Mouse (Mus musculus): ENCODE measurements around the gene Ube2l6. TPM values are rescaled to one million over a fixed set of nuclear protein-coding genes. Genes with fewer than 3 reads are reported as not detected.
A peak's percentile ranks its signal among the peaks of the same experiment; 100 is the strongest.

The Ube2l6 gene
- polyA plus RNA-seq, 1 experiment from 2014 or later = 23.2 TPM

- Histone ChIP-seq H3K27me3 (peaks cover 48% of the 10 kb centered on the region), H3K4me3 (peak overlapping the region; percentile 60), H3K4me1 (replicated peaks) (peaks cover 21% of the 10 kb centered on the region), H3K4me2 (peak overlapping the region; percentile 100), H3K9me3 (no peaks in the 10 kb centered on the region), H3K27ac (replicated peaks) (0 out of 2 replicates have a peak overlapping the region, but pooled peaks have one; percentile 30), H3K9ac (peak overlapping the region; percentile 53), H3K36me3 (no peaks in the 10 kb centered on the region)
- 10% methylated on average over 17 of the region's 17 CpGs for WGBS
- ATAC-seq (ENCODE audit: low FRiP score, low read depth) = peak; percentile 37
These were observed 42.3 kb downstream of the Ube2l6 start for GRCm38 (mm10) chr2:84840748-84841563.

GRCm38 (mm10) chr2:84841905-84842304 lies 43.3 kb downstream of the Ube2l6 start:
- H3K27ac ChIP-seq (replicated peaks) = no peak overlapping the region
- ATAC-seq (ENCODE audit: low FRiP score, low read depth) = no peak
- no peaks in the 10 kb centered on the region for H3K36me3 ChIP-seq
- H3K9me3 ChIP-seq = no peaks in the 10 kb centered on the region
- H3K4me3 ChIP-seq = no peak overlapping the region
- H3K27me3 ChIP-seq = peaks cover 46% of the 10 kb centered on the region
- H3K4me2 ChIP-seq = no peak overlapping the region
- H3K4me1 ChIP-seq (replicated peaks) = peaks cover 21% of the 10 kb centered on the region
- no peak overlapping the region for H3K9ac ChIP-seq

GRCm38 (mm10) chr2:84843654-84844053 lies 45.0 kb downstream of the Ube2l6 start:
- Histone ChIP-seq H3K27me3 (peaks cover 29% of the 10 kb centered on the region), H3K4me2 (no peak overlapping the region), H3K27ac (replicated peaks) (no peak overlapping the region), H3K9me3 (no peaks in the 10 kb centered on the region), H3K36me3 (no peaks in the 10 kb centered on the region), H3K4me1 (replicated peaks) (peaks cover 21% of the 10 kb centered on the region), H3K4me3 (no peak overlapping the region), H3K9ac (no peak overlapping the region)
- WGBS = 88% methylated on average over 6 of the region's 6 CpGs
- ATAC-seq (ENCODE audit: low FRiP score, low read depth) = no peak

GRCm38 (mm10) chr2:84845226-84845625 lies 46.6 kb downstream of the Ube2l6 start:
- Histone ChIP-seq H3K27me3 (peaks cover 14% of the 10 kb centered on the region), H3K36me3 (no peaks in the 10 kb centered on the region), H3K27ac (replicated peaks) (no peak overlapping the region), H3K9ac (no peak overlapping the region), H3K4me2 (no peak overlapping the region), H3K4me3 (no peak overlapping the region), H3K9me3 (no peaks in the 10 kb centered on the region), H3K4me1 (replicated peaks) (peaks cover 8% of the 10 kb centered on the region)
- WGBS = 88% methylated on average over 1 of the region's 1 CpGs
- ATAC-seq (ENCODE audit: low FRiP score, low read depth) = no peak

- H3K4me3 ChIP-seq = no peak overlapping the region
- no peak overlapping the region for H3K27ac ChIP-seq (replicated peaks)
- no peak overlapping the region for H3K9ac ChIP-seq
- H3K36me3 ChIP-seq = no peaks in the 10 kb centered on the region
- H3K4me2 ChIP-seq = peak overlapping the region; percentile 22; the same call in 1 of the 2 replicates
- ATAC-seq (ENCODE audit: low FRiP score, low read depth) = peak; percentile 43; the same call in 1 of the 2 replicates
- H3K9me3 ChIP-seq = no peaks in the 10 kb centered on the region
- H3K27me3 ChIP-seq = no peaks in the 10 kb centered on the region
- 73% methylated on average over 7 of the region's 7 CpGs for WGBS
- H3K4me1 ChIP-seq (replicated peaks) = 0 out of 2 replicates have a peak, but pooled peaks cover 4% of the 10 kb centered on the region
These were observed 51.9 kb downstream of the Ube2l6 start for GRCm38 (mm10) chr2:84850407-84851129.

GRCm38 (mm10) chr2:84851130-84852040 lies 52.8 kb downstream of the Ube2l6 start:
- H3K9ac ChIP-seq = no peak overlapping the region
- no peaks in the 10 kb centered on the region for H3K36me3 ChIP-seq
- WGBS = 36% methylated on average over 23 of the region's 23 CpGs
- H3K4me3 ChIP-seq = no peak overlapping the region
- no peaks in the 10 kb centered on the region for H3K9me3 ChIP-seq
- ATAC-seq (ENCODE audit: low FRiP score, low read depth) = no peak
- H3K27me3 ChIP-seq = no peaks in the 10 kb centered on the region
- H3K4me2 ChIP-seq = peak overlapping the region; percentile 22; the same call in 1 of the 2 replicates
- no peak overlapping the region for H3K27ac ChIP-seq (replicated peaks)
- H3K4me1 ChIP-seq (replicated peaks) = 0 out of 2 replicates have a peak, but pooled peaks cover 4% of the 10 kb centered on the region

- ATAC-seq (ENCODE audit: low FRiP score, low read depth) = peak; percentile 60; the same call in 1 of the 2 replicates
- Histone ChIP-seq H3K9ac (no peak overlapping the region), H3K27me3 (no peaks in the 10 kb centered on the region), H3K4me1 (replicated peaks) (0 out of 2 replicates have a peak, but pooled peaks cover 4% of the 10 kb centered on the region), H3K4me3 (no peak overlapping the region), H3K27ac (replicated peaks) (no peak overlapping the region), H3K4me2 (no peak overlapping the region), H3K9me3 (no peaks in the 10 kb centered on the region), H3K36me3 (no peaks in the 10 kb centered on the region)
- WGBS = 67% methylated on average over 2 of the region's 2 CpGs
These were observed 57.1 kb downstream of the Ube2l6 start for GRCm38 (mm10) chr2:84855732-84856131.

GRCm38 (mm10) chr2:84858551-84858950 lies 59.9 kb downstream of the Ube2l6 start:
- no peak overlapping the region for H3K9ac ChIP-seq
- H3K4me2 ChIP-seq = no peak overlapping the region
- no peak overlapping the region for H3K27ac ChIP-seq (replicated peaks)
- ATAC-seq (ENCODE audit: low FRiP score, low read depth) = no peak
- 93% methylated on average over 1 of the region's 1 CpGs for WGBS
- H3K4me3 ChIP-seq = no peak overlapping the region
- H3K36me3 ChIP-seq = no peaks in the 10 kb centered on the region
- no peaks in the 10 kb centered on the region for H3K9me3 ChIP-seq
- no peaks in the 10 kb centered on the region for H3K27me3 ChIP-seq
- no peaks in the 10 kb centered on the region for H3K4me1 ChIP-seq (replicated peaks)

Other genes with a start within 250 kb of the Ube2l6 start
- gene Ctnnd1, start 148.1 kb upstream of the Ube2l6 start, polyA plus RNA-seq (2015; fragmentation: Nextera tagmentation; extraction: Ambion mirVana) = 32.6 and 32.7 TPM in 2 replicates
- 0.10 and 0.35 TPM in 2 replicates for gene Btbd18, start 139.7 kb upstream of the Ube2l6 start, polyA plus RNA-seq (2015; fragmentation: Nextera tagmentation; extraction: Ambion mirVana)
- gene Selenoh, start 128.1 kb upstream of the Ube2l6 start, polyA plus RNA-seq (2015; fragmentation: Nextera tagmentation; extraction: Ambion mirVana) = 195 and 212 TPM in 2 replicates
- gene Gm28635, start 120.8 kb upstream of the Ube2l6 start, polyA plus RNA-seq (2015; fragmentation: Nextera tagmentation; extraction: Ambion mirVana) = not detected in 2 replicates
- 53.4 and 53.6 TPM in 2 replicates for gene Med19, start 120.4 kb upstream of the Ube2l6 start, polyA plus RNA-seq (2015; fragmentation: Nextera tagmentation; extraction: Ambion mirVana)
- 293 and 294 TPM in 2 replicates for gene Tmx2, start 119.7 kb upstream of the Ube2l6 start, polyA plus RNA-seq (2015; fragmentation: Nextera tagmentation; extraction: Ambion mirVana)
- 18.3 and 19.0 TPM in 2 replicates for gene Zdhhc5, start 83.6 kb upstream of the Ube2l6 start, polyA plus RNA-seq (2015; fragmentation: Nextera tagmentation; extraction: Ambion mirVana)
- 20.7 and 22.4 TPM in 2 replicates for gene Clp1, start 71.5 kb upstream of the Ube2l6 start, polyA plus RNA-seq (2015; fragmentation: Nextera tagmentation; extraction: Ambion mirVana)
- gene Ypel4, start 64.8 kb upstream of the Ube2l6 start, polyA plus RNA-seq (2015; fragmentation: Nextera tagmentation; extraction: Ambion mirVana) = 18.9 and 19.8 TPM in 2 replicates
- gene Gm19426, start 55.2 kb upstream of the Ube2l6 start, polyA plus RNA-seq (2015; fragmentation: Nextera tagmentation; extraction: Ambion mirVana) = 5.1 and 5.9 TPM in 2 replicates
- 39.5 and 47.3 TPM in 2 replicates for gene Serping1, start 23.4 kb upstream of the Ube2l6 start, polyA plus RNA-seq (2015; fragmentation: Nextera tagmentation; extraction: Ambion mirVana)
- gene Smtnl1, start 23.8 kb downstream of the Ube2l6 start, polyA plus RNA-seq (2015; fragmentation: Nextera tagmentation; extraction: Ambion mirVana) = not detected in 2 replicates
- 73.4 and 75.2 TPM in 2 replicates for gene Timm10, start 28.2 kb downstream of the Ube2l6 start, polyA plus RNA-seq (2015; fragmentation: Nextera tagmentation; extraction: Ambion mirVana)
- 2.3 and 2.4 TPM in 2 replicates for gene Slc43a1, start 40.0 kb downstream of the Ube2l6 start, polyA plus RNA-seq (2015; fragmentation: Nextera tagmentation; extraction: Ambion mirVana)
- gene Rtn4rl2, start 87.9 kb downstream of the Ube2l6 start, polyA plus RNA-seq (2015; fragmentation: Nextera tagmentation; extraction: Ambion mirVana) = 5.0 and 6.2 TPM in 2 replicates
- gene Slc43a3, start 137.8 kb downstream of the Ube2l6 start, polyA plus RNA-seq (2015; fragmentation: Nextera tagmentation; extraction: Ambion mirVana) = 5.2 and 5.3 TPM in 2 replicates
- 0.18 TPM in 1 of 2 replicates, not detected in the other for gene Prg2, start 181.6 kb downstream of the Ube2l6 start, polyA plus RNA-seq (2015; fragmentation: Nextera tagmentation; extraction: Ambion mirVana)
- gene Prg3, start 189.4 kb downstream of the Ube2l6 start, polyA plus RNA-seq (2015; fragmentation: Nextera tagmentation; extraction: Ambion mirVana) = not detected in 2 replicates
- 166 and 171 TPM in 2 replicates for gene Ssrp1, start 238.4 kb downstream of the Ube2l6 start, polyA plus RNA-seq (2015; fragmentation: Nextera tagmentation; extraction: Ambion mirVana)
- 7.3 and 14.2 TPM in 2 replicates for gene P2rx3, start 238.6 kb downstream of the Ube2l6 start, polyA plus RNA-seq (2015; fragmentation: Nextera tagmentation; extraction: Ambion mirVana)
- gene Tnks1bp1, start 249.2 kb downstream of the Ube2l6 start, polyA plus RNA-seq (2015; fragmentation: Nextera tagmentation; extraction: Ambion mirVana) = 24.4 and 24.8 TPM in 2 replicates

Data from hindbrain, embryonic 15.5 days (tissue).